Mouse (Mus musculus) limb, embryonic 14.5 days (tissue): ENCODE measurements at regions not wholly inside any gene's neighbourhood (a gene's known extent, or its start where the extent isn't known, plus 50 kb on each side); places are given as distances from the start of the nearest gene placed in this dataset.

ENCODE experiments used
- ATAC-seq: fragments of 200-750 bp; cut with Nextera tagmentation; 2 replicates; pipeline ENCODE4 v1.8.0; 2017; ENCODE audit warnings: low read depth, moderate number of reproducible peaks, moderate TSS enrichment; ENCODE audit not compliant: low FRiP score
- DNase-seq: peaks from one replicate; pipeline ENCODE4 v3.0.0-alpha.2; 2015; ENCODE audit warnings: low spot score
- H3K27ac ChIP-seq: fragments of 300-500 bp; sonication (generic); replicated peaks from 2 replicates; pipeline ENCODE4 v1.5.1; 2014; ENCODE audit warnings: low read depth, mild to moderate bottlenecking, low read length, moderate library complexity, mixed read lengths
- H3K27me3 ChIP-seq: fragments of 300-500 bp; sonication (generic); 2 replicates; pipeline ENCODE4 v1.6.1; 2014; ENCODE audit warnings: low read length, mixed read lengths; ENCODE audit not compliant: control insufficient read depth, insufficient read depth
- H3K36me3 ChIP-seq: fragments of 300-500 bp; sonication (generic); 2 replicates; pipeline ENCODE4 v1.6.1; 2014; ENCODE audit warnings: mild to moderate bottlenecking, low read length, moderate library complexity, mixed read lengths; ENCODE audit not compliant: control insufficient read depth, insufficient read depth
- H3K4me1 ChIP-seq: fragments of 300-500 bp; sonication (generic); 2 replicates; pipeline ENCODE4 v1.6.1; 2014; ENCODE audit warnings: antibody characterized with exemption, low read length, mixed read lengths; ENCODE audit not compliant: control insufficient read depth, insufficient read depth
- H3K4me2 ChIP-seq: fragments of 300-500 bp; sonication (generic); replicated peaks from 2 replicates; pipeline ENCODE4 v1.6.1; 2014; ENCODE audit warnings: low read depth, mild to moderate bottlenecking, low read length, moderate library complexity; ENCODE audit not compliant: severe bottlenecking
- H3K4me3 ChIP-seq: fragments of 300-500 bp; sonication (generic); replicated peaks from 2 replicates; pipeline ENCODE4 v1.5.1; 2014; ENCODE audit warnings: low read length
- H3K9ac ChIP-seq: fragments of 300-500 bp; sonication (generic); 2 replicates; pipeline ENCODE4 v1.6.1; 2014; ENCODE audit warnings: mild to moderate bottlenecking, low read depth, low read length, moderate library complexity; ENCODE audit not compliant: severe bottlenecking
- H3K9me3 ChIP-seq: fragments of 300-500 bp; sonication (generic); 2 replicates; pipeline ENCODE4 v1.6.1; 2016; ENCODE audit warnings: low read length; ENCODE audit not compliant: control insufficient read depth
- POLR2A ChIP-seq: fragments of 200-500 bp; IDR thresholded peaks from 2 replicates; pipeline ENCODE4 v1.8.0; 2012; ENCODE audit warnings: inconsistent platforms, mild to moderate bottlenecking, moderate library complexity, borderline replicate concordance; ENCODE audit not compliant: insufficient read depth, insufficient read length; ENCODE audit errors: extremely low read depth
- WGBS: fragments of 180-500 bp; shearing (Covaris S2); extraction: QIAGEN DNeasy Blood & Tissue Kit; methylation state at CpG from one replicate; pipeline ENCODE4 v1.1.7; 2014; 5-methylcytosine and 5-hydroxymethylcytosine counted together

DNA sequence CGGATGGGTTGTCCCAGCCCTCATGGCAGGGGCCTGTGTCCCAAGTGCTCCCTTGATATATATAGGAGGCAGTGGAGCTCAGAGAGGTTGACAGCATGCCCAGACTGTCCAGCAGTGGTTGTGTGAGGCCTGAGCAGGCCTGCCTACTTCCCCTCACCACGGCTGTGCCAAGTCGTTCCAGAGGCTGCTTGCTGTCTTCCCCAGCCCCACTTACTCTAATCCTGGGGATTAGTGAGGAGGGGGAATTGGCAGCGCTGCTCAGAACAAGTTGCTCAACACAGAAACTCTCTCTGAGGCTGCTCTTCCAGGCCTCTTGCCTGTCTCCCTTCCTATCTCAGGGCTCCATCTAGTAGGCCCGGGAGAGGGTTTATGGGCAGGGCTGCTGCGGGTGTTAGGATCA is 56.1 kb upstream of the 1600014C23Rik start:
- H3K27ac ChIP-seq, result 0 out of 2 replicates have a peak overlapping the region, but pooled peaks have one; percentile 33
- TF ChIP-seq POLR2A, result no peak

DNA sequence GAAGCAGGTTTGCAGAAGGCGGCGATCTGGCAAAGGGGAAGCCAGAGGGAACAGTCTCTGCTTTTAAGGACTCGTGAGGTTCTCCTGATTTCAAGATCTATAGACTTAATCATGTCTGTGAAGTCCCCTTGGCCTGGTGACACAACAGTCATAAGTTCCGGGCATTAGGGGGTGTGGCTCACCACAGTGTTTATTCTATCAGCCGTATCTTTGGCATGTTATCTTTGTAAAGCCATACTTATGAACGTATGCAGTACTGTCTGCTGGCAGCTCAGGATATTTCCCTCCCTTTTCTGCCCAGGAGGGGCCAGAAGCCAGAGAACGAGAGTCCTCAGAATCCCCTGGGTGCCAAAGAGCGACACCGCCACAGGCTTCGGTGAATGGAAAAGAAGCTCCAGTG is 51.3 kb upstream of the 1600014C23Rik start:
- TF ChIP-seq POLR2A, result no peak
- no peak overlapping the region for H3K27ac ChIP-seq
- no peak overlapping the region for H3K4me3 ChIP-seq
- no peaks in the 10 kb centered on the region for H3K27me3 ChIP-seq
- 82% methylated on average over 10 of the region's 10 CpGs for WGBS
- DNase-seq, result no peak
- H3K4me2 ChIP-seq, result no peak overlapping the region
- no peak for ATAC-seq
- H3K9me3 ChIP-seq, result no peaks in the 10 kb centered on the region
- no peak overlapping the region for H3K9ac ChIP-seq
- H3K36me3 ChIP-seq, result no peaks in the 10 kb centered on the region
- H3K4me1 ChIP-seq, result peaks cover 7% of the 10 kb centered on the region

More for the DNA sequence above, 56.1 kb upstream of the 1600014C23Rik start:
- Histone ChIP-seq H3K9ac (no peak overlapping the region), H3K9me3 (no peaks in the 10 kb centered on the region), H3K27me3 (no peaks in the 10 kb centered on the region), H3K4me3 (no peak overlapping the region), H3K4me2 (no peak overlapping the region), H3K4me1 (peaks cover 4% of the 10 kb centered on the region), H3K36me3 (no peaks in the 10 kb centered on the region)
- WGBS, result 36% methylated on average over 6 of the region's 6 CpGs
- ATAC-seq (no peak), DNase-seq (peak; percentile 47)

DNA sequence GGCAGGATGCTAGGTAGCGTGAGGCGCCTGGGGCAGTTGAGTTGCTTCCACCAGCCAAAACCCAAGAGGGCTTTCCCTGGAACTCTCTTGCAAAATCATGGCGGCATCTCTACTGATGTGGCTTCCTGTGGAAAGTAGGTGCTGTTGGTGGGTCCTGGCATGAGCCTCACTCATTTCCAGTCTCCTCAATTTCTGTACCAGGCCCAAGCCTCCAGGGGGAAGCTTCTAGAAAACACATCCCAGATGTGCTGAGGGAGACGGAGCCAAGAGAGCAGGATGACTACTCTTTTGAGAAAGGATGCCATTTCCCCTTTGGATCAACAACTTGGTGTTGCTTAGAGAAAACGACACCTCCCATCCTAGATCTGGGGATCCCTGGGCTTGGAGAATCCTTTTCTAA is 50.9 kb upstream of the 1600014C23Rik start:
- no peak for DNase-seq
- ATAC-seq, result no peak
- whole genome bisulfite sequencing, result 87% methylated on average over 5 of the region's 5 CpGs
- no peak overlapping the region for H3K4me2 ChIP-seq
- TF ChIP-seq POLR2A, result no peak
- H3K4me3 ChIP-seq, result no peak overlapping the region
- peaks cover 3% of the 10 kb centered on the region for H3K4me1 ChIP-seq
- no peak overlapping the region for H3K9ac ChIP-seq
- no peaks in the 10 kb centered on the region for H3K9me3 ChIP-seq
- no peaks in the 10 kb centered on the region for H3K36me3 ChIP-seq
- no peak overlapping the region for H3K27ac ChIP-seq
- no peaks in the 10 kb centered on the region for H3K27me3 ChIP-seq
